Mouse (Mus musculus) spleen, postnatal 14 days (tissue): ENCODE data around the gene Zc3h12c.
"Not testable (repeated sequence)": the region's sequence is repeated elsewhere in the genome, so short reads cannot be mapped to it uniquely, and the experiment has no call there.

Experiments used
- DNase-seq, 2 experiments: peaks; one replicate each; pipeline ENCODE4 v3.0.0; 2021 to 2022; ENCODE audit warnings: low spot score in 2 of 2

Zc3h12c gene

GRCm38 (mm10) chr9:52102060-52102844, 66.1 kb downstream of the Zc3h12c start:
- DNase-seq: no peak

GRCm38 (mm10) chr9:52100426-52100825, 67.9 kb downstream of the Zc3h12c start:
- DNase-seq: no peak

DNA sequence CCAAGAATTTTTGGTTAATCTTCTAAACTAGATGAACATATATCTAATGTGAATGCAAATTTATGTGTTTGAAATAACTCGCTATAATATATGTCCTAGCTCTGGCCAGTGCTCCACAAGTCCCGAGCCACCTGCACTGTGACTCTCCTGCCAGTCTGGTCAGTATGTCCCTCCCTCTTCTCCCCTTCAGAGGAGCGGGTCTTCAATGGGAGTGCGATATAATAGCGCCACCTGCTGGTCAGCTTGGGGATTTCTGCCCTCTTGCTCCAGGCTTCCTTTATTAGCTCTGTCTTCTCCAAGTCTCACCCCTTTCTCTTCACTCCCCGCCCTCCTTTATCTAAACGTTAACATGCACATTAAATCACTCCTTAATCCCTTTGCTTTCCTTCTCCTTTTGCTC, 69.8 kb downstream of the Zc3h12c start:
- DNase-seq: peak; percentile 52 to 67

GRCm38 (mm10) chr9:52097386-52097785, 71.0 kb downstream of the Zc3h12c start:
- DNase-seq: no peak

DNA sequence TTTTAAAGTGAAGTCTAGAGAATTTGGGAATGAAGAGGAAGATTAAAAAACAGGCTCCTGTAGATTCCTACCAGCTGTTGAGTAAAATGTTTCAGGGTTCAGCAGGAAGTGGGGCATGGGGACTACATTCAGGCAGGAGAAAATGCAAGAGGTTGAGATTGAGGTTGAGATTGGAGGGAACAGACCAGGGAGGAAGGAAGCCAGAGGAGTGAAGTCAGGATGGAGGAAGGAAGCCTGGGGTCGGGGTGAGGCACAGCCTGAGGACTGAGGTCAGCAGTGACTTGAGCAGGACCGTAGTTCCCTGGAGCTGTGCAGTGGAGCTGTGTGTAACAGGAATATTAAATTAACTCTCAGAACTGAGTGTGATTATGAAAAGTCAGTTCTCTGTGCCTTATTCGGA, 72.7 kb downstream of the Zc3h12c start:
- DNase-seq: no peak

- no peak for DNase-seq
Observed at GRCm38 (mm10) chr9:52094471-52094980, 73.8 kb downstream of the Zc3h12c start.

GRCm38 (mm10) chr9:52094016-52094415, 74.4 kb downstream of the Zc3h12c start:
- no peak for DNase-seq

- DNase-seq: no peak
Observed at GRCm38 (mm10) chr9:52093108-52093507, 75.3 kb downstream of the Zc3h12c start.

DNA sequence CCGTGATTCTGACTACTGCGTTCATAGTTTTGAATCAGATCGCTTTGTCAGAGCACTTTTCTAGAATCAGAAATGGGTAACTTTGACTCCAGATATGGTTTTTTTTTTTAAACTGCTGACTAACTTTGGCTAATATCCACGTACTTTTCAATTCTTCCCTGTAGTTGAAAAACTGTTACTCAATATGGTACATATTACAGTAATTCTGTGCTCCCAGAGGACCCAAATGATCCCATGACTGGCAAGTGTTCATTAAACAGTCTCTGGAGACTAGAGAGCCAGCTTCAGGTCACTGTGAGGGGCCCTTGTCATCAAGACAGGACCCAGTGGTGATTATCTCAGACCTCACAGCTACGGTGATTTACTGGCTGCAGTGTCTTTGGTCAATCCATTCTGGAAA, 76.1 kb downstream of the Zc3h12c start:
- no peak for DNase-seq

GRCm38 (mm10) chr9:52091752-52092151, 76.6 kb downstream of the Zc3h12c start:
- DNase-seq: no peak

GRCm38 (mm10) chr9:52082414-52082813, 86.0 kb downstream of the Zc3h12c start:
- no peak for DNase-seq

GRCm38 (mm10) chr9:52081979-52082378, 86.4 kb downstream of the Zc3h12c start:
- no peak for DNase-seq

- no peak for DNase-seq
Observed at GRCm38 (mm10) chr9:52077692-52078091, 90.7 kb downstream of the Zc3h12c start.

DNA sequence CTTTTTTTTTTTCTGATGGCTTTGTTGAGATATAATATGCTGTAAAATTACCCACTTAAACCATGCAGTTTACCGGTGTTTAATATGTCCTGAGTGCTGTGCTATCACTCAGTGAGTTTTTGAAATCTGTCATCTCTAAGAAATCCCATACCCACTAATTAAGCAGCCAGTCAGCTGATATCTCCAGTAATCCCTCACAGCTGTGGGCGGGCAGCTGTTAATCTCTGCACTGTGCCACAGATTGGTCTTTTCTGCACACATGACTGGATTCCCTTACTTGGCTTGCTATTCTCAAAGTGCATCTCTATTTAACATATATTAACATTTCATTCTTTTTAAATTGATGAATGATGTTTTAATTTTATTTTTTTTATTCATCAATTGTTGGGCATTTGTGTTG, 92.3 kb downstream of the Zc3h12c start:
- no peak for DNase-seq

GRCm38 (mm10) chr9:52072202-52072601, 96.2 kb downstream of the Zc3h12c start:
- DNase-seq: no peak

GRCm38 (mm10) chr9:52071352-52071751, 97.0 kb downstream of the Zc3h12c start:
- DNase-seq: not testable (repeated sequence)

DNA sequence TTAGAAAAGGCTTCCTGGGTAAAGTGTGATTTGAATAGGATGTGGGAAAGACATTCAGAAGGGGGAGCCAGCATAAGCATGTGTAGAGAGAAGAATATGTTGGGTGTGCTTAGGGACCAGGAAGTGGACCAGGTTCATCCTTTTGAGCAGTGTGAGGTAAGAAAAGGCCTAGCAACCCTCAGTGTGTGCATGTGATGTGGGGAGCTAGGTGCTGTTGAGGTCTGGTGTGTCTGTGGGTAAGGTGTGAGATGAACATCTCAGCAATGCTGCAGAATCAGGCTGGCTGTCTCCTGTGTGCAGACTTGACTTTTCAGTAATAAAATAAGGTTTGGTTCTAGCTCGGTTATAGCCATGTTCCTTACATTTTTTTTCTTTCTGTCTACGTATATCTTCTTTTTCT, 98.3 kb downstream of the Zc3h12c start:
- no peak for DNase-seq
